Mouse (Mus musculus): ENCODE data around the gene Ccdc136. TPM values are rescaled to one million over a fixed set of nuclear protein-coding genes. Genes with fewer than 3 reads are reported as not detected.
A peak's percentile ranks its signal among the peaks of the same experiment; 100 is the strongest.

The Ccdc136 gene
- polyA plus RNA-seq, 1 experiment from 2014 or later, result 37.0 TPM

- H3K27me3 ChIP-seq, result peaks cover 15% of the 10 kb centered on the region; the same call in 1 of the 2 replicates
- peak overlapping the region; percentile 81 for H3K4me2 ChIP-seq
- peak overlapping the region; percentile 70 for H3K4me3 ChIP-seq
- no peaks in the 10 kb centered on the region for H3K9me3 ChIP-seq (replicated peaks)
- peaks cover 20% of the 10 kb centered on the region for H3K4me1 ChIP-seq
- peak overlapping the region; percentile 84 for H3K9ac ChIP-seq
- WGBS, result 1% methylated on average over 24 of the region's 24 CpGs
- peaks cover 17% of the 10 kb centered on the region; the same call in 1 of the 2 replicates for H3K36me3 ChIP-seq (ENCODE audit: poor library complexity, severe bottlenecking)
- H3K27ac ChIP-seq, result peak overlapping the region; percentile 82
- ATAC-seq, result peak; percentile 72
These were observed 818 bp downstream of the Ccdc136 start for GRCm38 (mm10) chr6:29396714-29397540.

- H3K27ac ChIP-seq, result peak overlapping the region; percentile 82
- peaks cover 15% of the 10 kb centered on the region; the same call in 1 of the 2 replicates for H3K27me3 ChIP-seq
- peak overlapping the region; percentile 81 for H3K4me2 ChIP-seq
- WGBS, result 4% methylated on average over 6 of the region's 6 CpGs
- peak overlapping the region; percentile 70 for H3K4me3 ChIP-seq
- peaks cover 17% of the 10 kb centered on the region; the same call in 1 of the 2 replicates for H3K36me3 ChIP-seq (ENCODE audit: poor library complexity, severe bottlenecking)
- ATAC-seq, result peak; percentile 69
- no peaks in the 10 kb centered on the region for H3K9me3 ChIP-seq (replicated peaks)
- peak overlapping the region; percentile 84 for H3K9ac ChIP-seq
- H3K4me1 ChIP-seq, result peaks cover 21% of the 10 kb centered on the region
These were observed 1.5 kb downstream of the Ccdc136 start for GRCm38 (mm10) chr6:29397575-29397974.

- peaks cover 25% of the 10 kb centered on the region for H3K4me1 ChIP-seq
- H3K9me3 ChIP-seq (replicated peaks), result no peaks in the 10 kb centered on the region
- no peak for ATAC-seq
- 70% methylated on average over 4 of the region's 4 CpGs for WGBS
- no peak overlapping the region for H3K9ac ChIP-seq
- peaks cover 17% of the 10 kb centered on the region; the same call in 1 of the 2 replicates for H3K36me3 ChIP-seq (ENCODE audit: poor library complexity, severe bottlenecking)
- H3K27me3 ChIP-seq, result peaks cover 7% of the 10 kb centered on the region; the same call in 1 of the 2 replicates
- H3K4me2 ChIP-seq, result no peak overlapping the region
- no peak overlapping the region for H3K27ac ChIP-seq
- no peak overlapping the region for H3K4me3 ChIP-seq
These were observed 3.7 kb downstream of the Ccdc136 start for GRCm38 (mm10) chr6:29399851-29400250.

- Histone ChIP-seq H3K4me3 (no peak overlapping the region), H3K27me3 (no peaks in the 10 kb centered on the region), H3K27ac (no peak overlapping the region), H3K4me2 (peak overlapping the region; percentile 22; the same call in 1 of the 2 replicates), H3K9ac (no peak overlapping the region), H3K9me3 (replicated peaks) (no peaks in the 10 kb centered on the region), H3K36me3 (ENCODE audit: poor library complexity, severe bottlenecking) (peaks cover 37% of the 10 kb centered on the region), H3K4me1 (peaks cover 7% of the 10 kb centered on the region)
- ATAC-seq, result no peak
- 8% methylated on average over 34 of the region's 34 CpGs for WGBS
These were observed 6.7 kb downstream of the Ccdc136 start for GRCm38 (mm10) chr6:29402693-29403342.

GRCm38 (mm10) chr6:29406412-29406811 lies 10.3 kb downstream of the Ccdc136 start:
- Histone ChIP-seq H3K27ac (no peak overlapping the region), H3K4me2 (no peak overlapping the region), H3K36me3 (ENCODE audit: poor library complexity, severe bottlenecking) (peaks cover 50% of the 10 kb centered on the region), H3K4me3 (no peak overlapping the region), H3K27me3 (no peaks in the 10 kb centered on the region), H3K4me1 (peaks cover 5% of the 10 kb centered on the region; the same call in 1 of the 2 replicates), H3K9ac (no peak overlapping the region), H3K9me3 (replicated peaks) (no peaks in the 10 kb centered on the region)
- ATAC-seq, result no peak
- WGBS, result 88% methylated on average over 6 of the region's 6 CpGs

GRCm38 (mm10) chr6:29415446-29415845 lies 19.3 kb downstream of the Ccdc136 start:
- H3K36me3 ChIP-seq (ENCODE audit: poor library complexity, severe bottlenecking), result peaks cover 79% of the 10 kb centered on the region
- H3K9ac ChIP-seq, result no peak overlapping the region
- WGBS, result 93% methylated on average over 9 of the region's 9 CpGs

GRCm38 (mm10) chr6:29420596-29420995 lies 24.5 kb downstream of the Ccdc136 start:
- no peaks in the 10 kb centered on the region for H3K9me3 ChIP-seq (replicated peaks)
- ATAC-seq, result no peak
- no peak overlapping the region for H3K27ac ChIP-seq
- H3K36me3 ChIP-seq (ENCODE audit: poor library complexity, severe bottlenecking), result peaks cover 35% of the 10 kb centered on the region
- WGBS, result 91% methylated on average over 2 of the region's 2 CpGs
- no peak overlapping the region for H3K9ac ChIP-seq
- no peaks in the 10 kb centered on the region for H3K27me3 ChIP-seq
- no peak overlapping the region for H3K4me3 ChIP-seq
- no peaks in the 10 kb centered on the region for H3K4me1 ChIP-seq
- H3K4me2 ChIP-seq, result no peak overlapping the region

More at GRCm38 (mm10) chr6:29415446-29415845, 19.3 kb downstream of the Ccdc136 start:
- H3K9me3 ChIP-seq (replicated peaks), result no peaks in the 10 kb centered on the region
- H3K4me3 ChIP-seq, result no peak overlapping the region
- H3K4me1 ChIP-seq, result no peaks in the 10 kb centered on the region
- ATAC-seq, result no peak
- no peak overlapping the region for H3K27ac ChIP-seq
- no peaks in the 10 kb centered on the region for H3K27me3 ChIP-seq
- no peak overlapping the region for H3K4me2 ChIP-seq

GRCm38 (mm10) chr6:29425118-29425517 lies 29.0 kb downstream of the Ccdc136 start:
- Histone ChIP-seq H3K27me3 (no peaks in the 10 kb centered on the region), H3K4me2 (no peak overlapping the region), H3K27ac (no peak overlapping the region), H3K36me3 (ENCODE audit: poor library complexity, severe bottlenecking) (peaks cover 4% of the 10 kb centered on the region; the same call in 1 of the 2 replicates), H3K4me3 (no peak overlapping the region), H3K9ac (no peak overlapping the region), H3K4me1 (no peaks in the 10 kb centered on the region), H3K9me3 (replicated peaks) (no peaks in the 10 kb centered on the region)
- 78% methylated on average over 8 of the region's 8 CpGs for WGBS
- no peak for ATAC-seq

GRCm38 (mm10) chr6:29426331-29426730 lies 30.2 kb downstream of the Ccdc136 start:
- 84% methylated on average over 6 of the region's 6 CpGs for WGBS
- ATAC-seq, result no peak
- H3K4me1 ChIP-seq, result 0 out of 2 replicates have a peak, but pooled peaks cover under 1% of the 10 kb centered on the region
- no peaks in the 10 kb centered on the region for H3K36me3 ChIP-seq (ENCODE audit: poor library complexity, severe bottlenecking)
- no peak overlapping the region for H3K27ac ChIP-seq
- no peak overlapping the region for H3K4me3 ChIP-seq
- H3K27me3 ChIP-seq, result peaks cover 9% of the 10 kb centered on the region; the same call in 1 of the 2 replicates
- no peak overlapping the region for H3K9ac ChIP-seq
- no peaks in the 10 kb centered on the region for H3K9me3 ChIP-seq (replicated peaks)
- H3K4me2 ChIP-seq, result no peak overlapping the region

GRCm38 (mm10) chr6:29428171-29428570 lies 32.1 kb downstream of the Ccdc136 start:
- no peaks in the 10 kb centered on the region for H3K36me3 ChIP-seq (ENCODE audit: poor library complexity, severe bottlenecking)
- peaks cover 27% of the 10 kb centered on the region for H3K27me3 ChIP-seq
- H3K4me1 ChIP-seq, result peaks cover 16% of the 10 kb centered on the region
- H3K4me2 ChIP-seq, result no peak overlapping the region
- no peak overlapping the region for H3K27ac ChIP-seq
- no peak for ATAC-seq
- H3K9me3 ChIP-seq (replicated peaks), result no peaks in the 10 kb centered on the region
- no peak overlapping the region for H3K4me3 ChIP-seq
- 61% methylated on average over 4 of the region's 4 CpGs for WGBS
- H3K9ac ChIP-seq, result no peak overlapping the region

- H3K27ac ChIP-seq, result no peak overlapping the region
- peaks cover 53% of the 10 kb centered on the region for H3K27me3 ChIP-seq
- no peaks in the 10 kb centered on the region for H3K9me3 ChIP-seq (replicated peaks)
- WGBS, result 45% methylated on average over 15 of the region's 15 CpGs
- H3K4me3 ChIP-seq, result no peak overlapping the region
- H3K4me2 ChIP-seq, result no peak overlapping the region
- no peaks in the 10 kb centered on the region for H3K36me3 ChIP-seq (ENCODE audit: poor library complexity, severe bottlenecking)
- H3K4me1 ChIP-seq, result peaks cover 42% of the 10 kb centered on the region
- no peak for ATAC-seq
- H3K9ac ChIP-seq, result no peak overlapping the region
These were observed 34.7 kb downstream of the Ccdc136 start for GRCm38 (mm10) chr6:29430681-29431420.

All from forebrain, embryonic 13.5 days (tissue).